Mouse (Mus musculus) ES-Bruce4 (cell line): ENCODE results near the gene Mamstr. TPM values are rescaled to one million over a fixed set of nuclear protein-coding genes. Genes with fewer than 3 reads are reported as not detected.

Experiments used
- H3K27ac ChIP-seq: 2 replicates; pipeline ENCODE4 v1.5.1; 2012; ENCODE audit warnings: low read length, inconsistent platforms; ENCODE audit not compliant: insufficient read depth
- H3K27me3 ChIP-seq: 2 replicates; pipeline ENCODE4 v1.6.1; 2012; ENCODE audit warnings: mild to moderate bottlenecking, low read length, inconsistent platforms; ENCODE audit not compliant: control insufficient read depth, poor library complexity, insufficient read depth, severe bottlenecking
- H3K36me3 ChIP-seq: 2 replicates; pipeline ENCODE4 v1.6.1; 2012; ENCODE audit warnings: inconsistent platforms, mild to moderate bottlenecking, low read length, moderate library complexity; ENCODE audit not compliant: control insufficient read depth, poor library complexity, insufficient read depth, severe bottlenecking
- H3K4me1 ChIP-seq: one replicate; pipeline ENCODE4 v1.8.1; 2011; ENCODE audit warnings: low read length; ENCODE audit not compliant: control insufficient read depth, insufficient read depth
- H3K4me3 ChIP-seq: 2 replicates; pipeline ENCODE4 v1.5.1; 2011; ENCODE audit warnings: low read depth, mild to moderate bottlenecking, low read length
- H3K9ac ChIP-seq: 2 replicates; pipeline ENCODE4 v1.6.1; 2012; ENCODE audit warnings: low read depth, mild to moderate bottlenecking, inconsistent platforms; ENCODE audit not compliant: poor library complexity, severe bottlenecking
- H3K9me3 ChIP-seq: replicated peaks from 2 replicates; pipeline ENCODE4 v1.6.1; 2012; ENCODE audit warnings: mild to moderate bottlenecking, low read length, inconsistent platforms; ENCODE audit not compliant: control insufficient read depth, poor library complexity, insufficient read depth, severe bottlenecking
- CTCF ChIP-seq: IDR thresholded peaks from one replicate; pipeline ENCODE4 v1.8.1; 2011; ENCODE audit warnings: low read depth, low read length
- EP300 ChIP-seq: IDR thresholded peaks from 2 replicates; pipeline ENCODE4 v1.6.1; 2011; ENCODE audit warnings: low read depth, low read length; ENCODE audit not compliant: insufficient read depth
- POLR2A ChIP-seq: IDR thresholded peaks from one replicate; pipeline ENCODE4 v1.8.1; 2011; ENCODE audit warnings: low read length; ENCODE audit not compliant: insufficient read depth
- polyA plus RNA-seq: library from polyadenylated mRNA; stranded (reverse); fragments of >200 nt; gene quantifications from 2 replicates; pipeline ENCODE4 v1.2.4, GENCODE M21; 2011; ENCODE audit warnings: low read depth; ENCODE audit not compliant: missing spikeins, insufficient read depth, insufficient read length

Mamstr gene
- polyA plus RNA-seq, 1 experiment = 4.1 TPM

DNA sequence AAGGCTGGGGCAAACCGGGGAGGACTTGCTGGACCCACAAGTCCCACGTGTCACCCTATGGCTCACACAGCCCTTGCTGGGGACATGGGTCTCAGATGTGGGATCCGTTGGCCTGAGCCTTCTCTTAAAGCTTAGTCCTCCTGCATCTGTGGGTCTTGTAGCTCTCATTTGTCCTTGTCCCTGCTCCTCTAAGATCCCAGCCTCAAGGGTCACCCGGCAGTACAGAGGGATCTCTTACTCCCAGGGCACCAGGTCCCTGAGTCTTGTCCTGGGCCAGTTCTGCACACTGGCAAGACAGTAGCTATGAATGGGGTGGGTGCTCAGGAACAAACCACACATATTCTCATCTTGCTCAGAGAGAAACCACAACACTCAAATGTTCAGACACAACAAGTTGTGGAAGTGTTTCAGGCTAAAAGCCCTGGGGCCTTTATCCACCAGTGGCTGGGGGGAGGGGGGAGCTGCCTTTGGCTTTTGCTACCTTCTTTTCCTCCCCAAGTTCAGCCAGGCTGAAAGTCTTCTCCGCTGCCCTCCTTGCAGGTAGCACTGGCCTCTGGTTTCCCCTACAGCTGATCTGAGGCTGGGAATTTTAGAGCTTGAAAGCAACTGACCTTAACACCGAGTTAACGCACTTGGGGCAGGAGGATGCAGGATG lies 43.7 kb downstream of the Mamstr start, which contains the start of gene Ntn5:
Gene Ntn5, plus strand, starts transcription at position 627 of the 655 bp plus-strand sequence.
- Histone ChIP-seq H3K4me3 (no peak within 1 kb of the TSS), H3K4me1 (no peaks in the 10 kb centered on the region), H3K9me3 (no peaks in the 10 kb centered on the region), H3K9ac (no peak within 1 kb of the TSS), H3K27ac (no peak within 1 kb of the TSS), H3K27me3 (no peaks in the 10 kb centered on the region), H3K36me3 (no peaks in the 10 kb centered on the region)
- TF ChIP-seq EP300 = no peak
- no peak for TF ChIP-seq CTCF
- no peak for TF ChIP-seq POLR2A

DNA sequence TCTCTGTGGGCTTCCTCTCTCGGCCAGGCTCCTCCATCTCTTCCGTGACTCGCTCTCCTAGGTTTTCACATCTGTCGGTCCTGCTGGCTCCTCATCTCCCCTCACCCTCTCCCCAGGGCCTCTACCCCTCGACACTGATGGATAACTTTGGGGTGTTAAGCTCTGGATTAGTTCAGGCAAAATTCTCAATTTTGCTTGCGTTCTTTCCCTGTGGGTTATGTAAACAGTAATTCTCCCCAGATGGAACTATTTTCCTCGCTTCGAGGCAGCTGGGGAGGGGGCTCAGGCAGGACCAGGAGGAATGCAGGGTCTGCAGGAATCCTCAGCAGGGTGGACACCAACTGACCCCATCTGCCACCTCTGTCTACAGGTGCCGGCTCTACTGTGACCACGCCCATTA lies 46.0 kb downstream of the Mamstr start:
- no peak overlapping the region for H3K27ac ChIP-seq
- H3K9ac ChIP-seq = no peak overlapping the region
- H3K4me1 ChIP-seq = no peaks in the 10 kb centered on the region
- H3K27me3 ChIP-seq = no peaks in the 10 kb centered on the region
- H3K9me3 ChIP-seq = no peaks in the 10 kb centered on the region
- TF ChIP-seq EP300 = no peak
- no peak for TF ChIP-seq CTCF
- no peak for TF ChIP-seq POLR2A
- no peaks in the 10 kb centered on the region for H3K36me3 ChIP-seq
- H3K4me3 ChIP-seq = no peak overlapping the region

DNA sequence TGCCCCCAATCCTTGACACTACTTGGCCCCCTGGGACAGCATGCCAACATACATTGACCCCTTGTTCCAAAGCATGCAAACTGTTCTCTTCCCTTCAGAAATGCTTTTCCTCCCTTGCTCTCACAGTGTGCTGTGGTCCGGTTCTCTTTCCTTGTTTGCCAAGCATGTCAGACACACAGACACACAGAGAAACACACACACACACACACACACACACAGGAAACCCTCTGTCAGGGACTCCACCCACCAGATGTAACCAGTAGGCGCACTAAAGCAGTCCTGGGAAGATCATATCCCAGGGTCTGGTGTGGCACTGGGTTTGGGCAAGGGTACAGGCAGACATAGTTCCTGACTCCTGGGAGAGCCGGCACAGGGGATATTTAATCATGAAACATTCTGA lies 47.1 kb downstream of the Mamstr start:
- Histone ChIP-seq H3K9ac (no peak overlapping the region), H3K27ac (no peak overlapping the region), H3K4me1 (no peaks in the 10 kb centered on the region), H3K9me3 (no peaks in the 10 kb centered on the region), H3K27me3 (no peaks in the 10 kb centered on the region), H3K36me3 (no peaks in the 10 kb centered on the region), H3K4me3 (no peak overlapping the region)
- TF ChIP-seq POLR2A (no peak), EP300 (no peak), CTCF (no peak)

DNA sequence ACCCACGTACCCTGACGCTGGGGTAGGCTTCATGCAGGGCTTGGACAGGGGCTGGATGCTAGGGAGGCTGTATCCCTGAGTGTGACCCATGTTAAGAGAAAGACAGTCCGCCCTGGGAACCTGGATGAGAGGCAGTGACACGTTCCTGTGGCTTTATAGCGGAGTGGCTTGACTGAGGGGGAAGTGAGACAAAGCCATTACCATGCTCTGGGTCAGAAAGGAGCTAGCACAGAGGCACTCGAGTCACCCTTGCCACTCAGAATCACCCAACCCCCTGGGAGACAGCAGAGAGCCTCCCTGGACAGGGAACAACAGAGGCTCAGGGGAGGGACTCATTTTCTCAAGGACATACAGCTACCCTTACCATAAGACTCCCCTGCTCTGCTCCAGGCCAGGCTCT lies 49.3 kb downstream of the Mamstr start:
- Histone ChIP-seq H3K4me3 (no peak overlapping the region), H3K27me3 (no peaks in the 10 kb centered on the region)

DNA sequence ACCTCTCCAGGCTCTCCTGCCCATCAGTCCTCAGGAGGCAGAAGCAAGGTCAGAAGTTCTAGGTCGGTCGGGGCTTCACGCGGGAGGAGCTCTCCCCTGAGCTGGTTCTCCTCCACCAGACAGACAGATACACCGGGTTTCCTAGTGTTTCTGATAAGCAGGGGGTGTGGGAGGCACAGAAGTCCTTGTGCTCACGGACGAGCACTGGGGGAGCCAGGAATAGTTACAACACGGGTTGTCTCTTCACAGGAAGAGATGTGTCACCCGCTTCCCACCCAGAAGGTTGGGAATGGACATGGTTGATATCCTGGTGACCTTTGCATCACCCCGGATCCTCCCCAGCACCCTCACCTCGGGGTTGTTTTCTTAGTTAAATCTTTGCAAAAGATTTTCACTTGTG lies 50.0 kb downstream of the Mamstr start:
- Histone ChIP-seq H3K27ac (no peak overlapping the region), H3K9ac (no peak overlapping the region), H3K36me3 (no peaks in the 10 kb centered on the region), H3K4me1 (peaks cover 6% of the 10 kb centered on the region), H3K4me3 (no peak overlapping the region), H3K27me3 (no peaks in the 10 kb centered on the region), H3K9me3 (no peaks in the 10 kb centered on the region)
- TF ChIP-seq POLR2A = no peak
- no peak for TF ChIP-seq EP300
- TF ChIP-seq CTCF = no peak

More for the DNA sequence above, 49.3 kb downstream of the Mamstr start:
- TF ChIP-seq CTCF (no peak), EP300 (no peak), POLR2A (no peak)
- no peak overlapping the region for H3K9ac ChIP-seq
- peaks cover 4% of the 10 kb centered on the region for H3K4me1 ChIP-seq
- H3K9me3 ChIP-seq = no peaks in the 10 kb centered on the region
- no peaks in the 10 kb centered on the region for H3K36me3 ChIP-seq
- H3K27ac ChIP-seq = no peak overlapping the region

DNA sequence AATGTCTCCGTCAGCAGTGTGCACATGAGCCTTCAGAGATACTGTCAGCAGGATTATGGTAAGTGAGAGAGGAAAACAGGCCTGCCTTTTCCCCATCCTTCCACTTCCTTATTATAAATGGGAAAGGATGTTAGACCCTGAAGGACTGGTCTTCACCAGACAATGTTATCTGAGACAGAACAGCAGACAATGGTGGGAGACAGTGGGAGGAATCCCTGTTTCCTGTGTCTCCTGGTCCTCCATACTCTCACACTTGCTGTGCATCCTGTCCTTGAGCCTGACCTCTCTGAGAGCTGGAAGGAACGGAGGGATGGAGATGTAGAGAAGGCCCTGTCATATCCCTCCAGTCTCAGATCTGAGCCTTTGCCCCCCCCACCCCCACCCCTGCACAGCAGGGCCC lies 52.6 kb downstream of the Mamstr start:
- TF ChIP-seq CTCF = no peak
- TF ChIP-seq POLR2A = no peak
- no peak for TF ChIP-seq EP300
- H3K27me3 ChIP-seq = no peaks in the 10 kb centered on the region
- H3K9ac ChIP-seq = no peak overlapping the region
- no peak overlapping the region for H3K27ac ChIP-seq
- H3K36me3 ChIP-seq = no peaks in the 10 kb centered on the region
- peaks cover 6% of the 10 kb centered on the region for H3K4me1 ChIP-seq
- H3K9me3 ChIP-seq = no peaks in the 10 kb centered on the region
- no peak overlapping the region for H3K4me3 ChIP-seq
